Mouse (Mus musculus): ENCODE results near the gene Il2rb.

The Il2rb gene

DNA sequence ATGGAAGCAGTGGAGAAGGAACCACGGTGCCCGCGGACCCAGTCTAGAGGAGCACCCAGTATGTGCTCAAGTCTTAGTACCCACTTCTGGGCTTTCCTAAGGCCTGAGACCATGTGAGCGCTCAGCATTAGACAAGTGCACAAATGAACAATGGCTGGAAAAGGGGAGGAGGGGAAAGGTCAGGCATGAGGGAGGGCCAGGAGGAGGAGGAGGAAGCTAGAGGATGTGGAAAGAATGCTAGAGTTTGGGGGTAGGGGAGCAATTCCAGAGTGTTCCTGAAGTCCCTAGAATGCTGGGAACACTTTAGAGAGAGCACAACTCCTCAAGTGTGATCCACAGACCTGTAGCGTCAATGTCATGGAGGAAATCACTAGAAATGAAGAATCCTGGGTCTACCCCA, 29.1 kb upstream of the Il2rb start:
- in situ Hi-C loops (cut with MboI; ENCODE audit: low pct_unique_long_range_greater_than_20kb in 1 of 2, low sequenced_read_pairs in 2 of 2, unreplicated experiment in 1 of 2): no loop called here

DNA sequence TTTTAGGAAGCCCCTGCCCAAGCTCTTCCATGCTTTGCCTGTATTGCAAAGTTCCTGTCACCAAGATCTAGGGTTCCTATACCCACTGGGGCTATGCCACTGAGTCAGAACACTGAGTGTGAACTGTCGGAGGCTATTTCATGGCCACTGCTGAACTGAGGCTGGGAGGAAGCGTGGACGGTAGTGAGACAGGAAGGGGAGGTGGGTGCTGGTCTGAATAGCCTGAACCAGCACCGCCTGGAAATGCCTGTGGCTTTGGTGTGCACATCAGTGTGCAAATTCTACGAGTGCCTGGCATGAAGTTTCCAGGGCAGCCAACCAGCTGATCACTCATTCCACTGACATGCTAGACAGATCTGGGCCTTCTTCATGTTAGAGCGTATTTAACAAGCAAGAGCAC, 26.8 kb upstream of the Il2rb start:
- in situ Hi-C loops (cut with MboI; ENCODE audit: low pct_unique_long_range_greater_than_20kb in 1 of 2, low sequenced_read_pairs in 2 of 2, unreplicated experiment in 1 of 2): no loop called here

DNA sequence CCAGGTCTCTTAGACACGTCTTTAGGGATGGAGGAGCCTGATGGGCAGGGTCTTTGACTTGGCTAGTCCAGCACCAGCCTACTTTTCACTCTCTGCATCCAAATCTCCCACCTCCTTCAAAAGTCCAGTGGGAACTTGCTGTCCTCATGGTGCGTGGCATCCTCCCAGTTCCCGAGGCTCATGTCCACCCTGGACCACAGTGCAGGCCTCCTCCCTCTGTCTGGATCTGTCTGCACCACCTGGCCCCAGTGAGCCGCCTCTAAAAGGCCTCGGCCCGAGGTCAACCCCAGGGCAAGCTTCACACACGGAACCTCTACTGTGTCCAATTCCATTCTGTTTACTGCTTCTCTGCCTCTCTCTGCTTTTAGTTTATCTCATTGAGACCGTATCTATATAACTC, 26.3 kb upstream of the Il2rb start:
- in situ Hi-C loops (cut with MboI; ENCODE audit: low pct_unique_long_range_greater_than_20kb in 1 of 2, low sequenced_read_pairs in 2 of 2, unreplicated experiment in 1 of 2): no loop called here

- in situ Hi-C loops (cut with MboI; ENCODE audit: low pct_unique_long_range_greater_than_20kb in 1 of 2, low sequenced_read_pairs in 2 of 2, unreplicated experiment in 1 of 2): no loop called here
These were observed 25.1 kb upstream of the Il2rb start for GRCm38 (mm10) chr15:78520112-78520715.

DNA sequence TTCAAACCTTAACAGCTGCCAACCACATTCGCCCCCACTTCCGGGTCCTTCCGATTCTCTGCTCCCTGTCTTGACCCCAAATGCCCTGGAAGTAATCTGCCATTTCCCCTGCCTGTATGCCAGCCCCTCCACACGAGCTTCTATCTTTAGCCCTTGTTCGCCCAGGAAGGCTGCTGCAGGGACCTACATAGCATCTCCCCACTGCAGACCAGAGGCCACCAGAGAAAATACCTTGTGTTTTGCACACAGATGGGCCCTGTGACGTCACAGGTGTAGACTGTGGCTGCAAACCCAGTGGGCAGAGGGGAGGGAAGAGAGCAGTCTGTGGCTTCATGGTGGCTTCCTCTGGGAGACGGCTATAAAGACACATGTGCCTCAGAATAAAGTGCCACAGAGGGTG, 23.1 kb upstream of the Il2rb start:
- in situ Hi-C loops (cut with MboI; ENCODE audit: low pct_unique_long_range_greater_than_20kb in 1 of 2, low sequenced_read_pairs in 2 of 2, unreplicated experiment in 1 of 2): no loop called here

DNA sequence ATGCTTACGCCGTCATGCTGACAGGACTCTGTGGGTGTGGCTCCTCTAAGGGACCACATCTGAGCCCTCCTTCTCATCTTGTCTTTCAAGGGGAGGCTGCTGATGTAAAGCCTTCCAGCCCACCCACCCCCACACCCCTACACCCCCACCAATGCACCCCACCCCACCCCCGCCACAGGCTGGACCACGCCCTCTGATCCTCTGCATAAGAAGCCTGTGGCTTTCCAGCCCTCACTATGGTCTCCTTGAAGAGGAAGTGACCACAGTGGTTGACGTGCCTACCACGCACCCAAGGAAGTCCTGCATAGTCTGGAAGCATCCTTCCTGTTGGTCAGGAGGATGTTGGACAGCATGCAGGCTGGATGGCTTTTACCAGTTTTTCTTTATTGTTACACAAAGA, 20.7 kb upstream of the Il2rb start:
- in situ Hi-C loops (cut with MboI; ENCODE audit: low pct_unique_long_range_greater_than_20kb in 1 of 2, low sequenced_read_pairs in 2 of 2, unreplicated experiment in 1 of 2): no loop called here

GRCm38 (mm10) chr15:78514393-78515146, 19.5 kb upstream of the Il2rb start:
- in situ Hi-C loops (cut with MboI; ENCODE audit: low pct_unique_long_range_greater_than_20kb in 1 of 2, low sequenced_read_pairs in 2 of 2, unreplicated experiment in 1 of 2): no loop called here

- in situ Hi-C loops (cut with MboI; ENCODE audit: low pct_unique_long_range_greater_than_20kb in 1 of 2, low sequenced_read_pairs in 2 of 2, unreplicated experiment in 1 of 2): no loop called here
These were observed 17.9 kb upstream of the Il2rb start for GRCm38 (mm10) chr15:78513019-78513418.

DNA sequence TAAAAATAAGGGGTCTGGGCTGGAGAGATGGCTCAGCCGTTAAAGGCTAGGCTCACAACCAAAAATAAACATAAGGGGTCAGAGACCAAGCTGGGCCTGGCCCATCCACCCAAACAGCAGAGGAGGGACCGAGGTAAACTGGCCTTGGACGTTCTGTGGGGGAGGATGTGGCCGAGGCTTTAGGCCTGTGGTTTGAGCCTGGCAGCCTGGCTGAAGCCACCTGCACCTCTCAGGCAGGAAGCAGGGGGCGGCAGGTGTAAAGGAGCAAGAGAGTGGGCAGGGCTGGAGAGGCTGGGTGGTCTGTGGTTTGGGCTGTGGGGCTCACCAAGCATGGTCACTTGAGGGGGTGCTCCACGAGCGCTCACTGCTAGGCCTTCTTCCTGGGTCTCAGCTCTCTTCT, 16.9 kb upstream of the Il2rb start:
- in situ Hi-C loops (cut with MboI; ENCODE audit: low pct_unique_long_range_greater_than_20kb in 1 of 2, low sequenced_read_pairs in 2 of 2, unreplicated experiment in 1 of 2): no loop called here

- in situ Hi-C loops (cut with MboI; ENCODE audit: low pct_unique_long_range_greater_than_20kb in 1 of 2, low sequenced_read_pairs in 2 of 2, unreplicated experiment in 1 of 2): no loop called here
These were observed 15.7 kb upstream of the Il2rb start for GRCm38 (mm10) chr15:78510736-78511135.

- in situ Hi-C loops (cut with MboI; ENCODE audit: low pct_unique_long_range_greater_than_20kb in 1 of 2, low sequenced_read_pairs in 2 of 2, unreplicated experiment in 1 of 2): no loop called here
These were observed 15.1 kb upstream of the Il2rb start for GRCm38 (mm10) chr15:78510121-78510576.

- in situ Hi-C loops (cut with MboI; ENCODE audit: low pct_unique_long_range_greater_than_20kb in 1 of 2, low sequenced_read_pairs in 2 of 2, unreplicated experiment in 1 of 2): no loop called here
These were observed 14.3 kb upstream of the Il2rb start for GRCm38 (mm10) chr15:78509297-78509899.

DNA sequence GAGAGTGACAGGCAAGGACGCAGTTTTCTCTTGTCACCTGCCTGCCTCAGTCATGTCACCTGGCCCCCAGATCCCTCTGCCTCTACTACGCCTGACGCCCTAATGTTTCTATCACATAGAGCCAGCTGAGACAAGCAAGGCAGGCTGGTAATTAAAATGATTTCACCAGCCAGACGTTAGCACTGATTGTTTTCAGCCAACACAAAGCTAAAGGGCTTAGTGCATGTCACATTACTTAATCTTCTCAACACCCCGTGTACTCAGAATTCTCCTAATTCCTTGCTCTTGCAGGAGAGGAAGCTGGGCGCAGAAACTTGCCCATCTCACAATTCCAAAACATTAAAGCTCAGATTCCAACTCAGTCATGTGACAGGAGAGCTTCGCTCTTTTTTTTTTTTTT, 13.4 kb upstream of the Il2rb start:
- in situ Hi-C loops (cut with MboI; ENCODE audit: low pct_unique_long_range_greater_than_20kb in 1 of 2, low sequenced_read_pairs in 2 of 2, unreplicated experiment in 1 of 2): no loop called here

DNA sequence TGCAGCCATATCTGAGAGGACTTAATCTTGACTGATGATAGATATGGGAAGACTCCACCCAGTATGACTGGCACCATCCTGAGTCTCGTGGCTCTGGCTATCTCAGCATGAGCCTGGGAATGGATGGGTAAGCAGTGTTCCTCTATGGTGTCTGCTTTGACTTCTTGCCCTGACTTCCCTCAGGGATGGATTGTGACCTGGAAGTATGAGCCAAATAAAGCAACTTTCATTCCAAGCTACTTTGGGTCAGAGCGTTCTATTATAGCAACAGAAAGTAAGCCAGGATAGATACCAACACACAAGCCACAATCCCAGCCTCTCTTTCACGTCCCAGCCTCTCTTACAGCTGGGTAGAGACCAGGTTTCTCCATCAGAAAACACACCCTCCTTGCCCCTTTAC, 10.5 kb upstream of the Il2rb start:
- in situ Hi-C loops (cut with MboI; ENCODE audit: low pct_unique_long_range_greater_than_20kb in 1 of 2, low sequenced_read_pairs in 2 of 2, unreplicated experiment in 1 of 2): no loop called here

DNA sequence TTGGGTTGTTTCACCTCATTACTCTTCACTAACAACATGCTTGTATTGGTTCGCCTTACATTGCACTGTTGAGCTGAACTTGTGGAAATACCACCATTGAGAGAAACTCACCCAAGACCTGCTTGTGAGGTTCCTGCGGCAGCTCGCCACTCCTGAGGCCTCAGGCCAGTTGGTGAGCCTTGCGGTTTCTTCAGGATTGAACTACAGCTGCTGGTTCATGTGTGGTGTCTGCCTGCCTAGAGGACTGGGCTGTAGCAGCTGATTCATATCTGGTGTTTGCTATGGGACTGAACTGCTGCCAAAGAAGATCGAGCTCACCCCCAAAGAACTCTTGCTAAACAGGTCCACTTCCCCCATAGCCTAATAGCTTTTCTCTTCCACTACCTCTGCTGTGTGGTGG, 9.7 kb upstream of the Il2rb start:
- in situ Hi-C loops (cut with MboI; ENCODE audit: low pct_unique_long_range_greater_than_20kb in 1 of 2, low sequenced_read_pairs in 2 of 2, unreplicated experiment in 1 of 2): no loop called here

DNA sequence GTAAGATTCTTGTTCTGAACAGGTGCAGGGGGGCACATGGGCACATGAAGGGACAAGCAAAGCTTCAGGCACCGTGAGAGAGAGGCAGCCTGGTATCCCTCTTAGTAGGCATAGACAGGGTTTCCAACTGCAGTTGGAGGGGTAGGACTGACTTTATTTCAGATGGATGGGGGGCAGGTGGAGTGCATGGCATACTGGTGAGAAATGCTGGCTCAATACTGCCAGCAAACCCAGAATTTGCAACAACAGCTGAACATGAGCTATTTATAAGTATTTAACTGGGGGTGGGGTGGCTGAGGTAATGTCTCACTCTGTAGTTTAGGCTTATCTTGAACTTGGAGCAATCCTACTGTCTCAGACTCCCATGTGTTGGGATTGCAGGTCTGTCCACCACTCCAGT, 8.9 kb upstream of the Il2rb start:
- in situ Hi-C loops (cut with MboI; ENCODE audit: low pct_unique_long_range_greater_than_20kb in 1 of 2, low sequenced_read_pairs in 2 of 2, unreplicated experiment in 1 of 2): no loop called here

DNA sequence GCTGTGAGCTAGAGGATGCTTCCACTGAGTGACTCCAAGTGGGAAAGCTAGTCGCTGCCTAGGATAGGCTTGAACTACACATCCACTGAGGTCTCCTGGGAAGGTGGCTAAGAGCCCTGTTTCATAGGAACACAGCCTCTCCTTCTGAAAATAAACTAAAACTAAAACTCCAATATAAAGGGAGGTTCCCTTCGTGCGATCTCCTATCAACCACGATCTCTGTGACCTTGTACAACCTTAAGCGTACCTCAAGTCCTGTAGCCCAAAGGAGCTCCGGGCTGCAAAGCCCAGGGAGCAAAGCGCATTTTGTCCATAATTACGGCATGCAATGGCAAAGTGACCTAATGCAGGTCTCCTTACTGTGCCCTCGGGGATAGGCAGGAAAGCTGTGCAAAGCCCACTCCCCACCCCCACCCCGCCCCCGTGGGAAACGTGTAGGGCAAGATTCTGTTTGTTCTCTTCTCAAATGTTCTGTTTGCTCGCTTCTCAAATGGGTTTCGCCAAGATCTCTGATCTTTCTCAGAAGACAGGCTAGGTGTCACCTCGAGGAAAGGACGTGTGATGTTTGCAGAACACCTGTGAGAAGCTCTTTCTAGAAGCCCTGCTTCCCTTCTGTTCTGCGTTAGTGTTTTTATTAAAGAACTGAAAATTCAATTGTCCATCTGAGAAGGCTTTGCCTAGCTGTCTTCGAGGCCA, 7.5 kb upstream of the Il2rb start:
- in situ Hi-C loops (cut with MboI; ENCODE audit: low pct_unique_long_range_greater_than_20kb in 1 of 2, low sequenced_read_pairs in 2 of 2, unreplicated experiment in 1 of 2): no loop called here

DNA sequence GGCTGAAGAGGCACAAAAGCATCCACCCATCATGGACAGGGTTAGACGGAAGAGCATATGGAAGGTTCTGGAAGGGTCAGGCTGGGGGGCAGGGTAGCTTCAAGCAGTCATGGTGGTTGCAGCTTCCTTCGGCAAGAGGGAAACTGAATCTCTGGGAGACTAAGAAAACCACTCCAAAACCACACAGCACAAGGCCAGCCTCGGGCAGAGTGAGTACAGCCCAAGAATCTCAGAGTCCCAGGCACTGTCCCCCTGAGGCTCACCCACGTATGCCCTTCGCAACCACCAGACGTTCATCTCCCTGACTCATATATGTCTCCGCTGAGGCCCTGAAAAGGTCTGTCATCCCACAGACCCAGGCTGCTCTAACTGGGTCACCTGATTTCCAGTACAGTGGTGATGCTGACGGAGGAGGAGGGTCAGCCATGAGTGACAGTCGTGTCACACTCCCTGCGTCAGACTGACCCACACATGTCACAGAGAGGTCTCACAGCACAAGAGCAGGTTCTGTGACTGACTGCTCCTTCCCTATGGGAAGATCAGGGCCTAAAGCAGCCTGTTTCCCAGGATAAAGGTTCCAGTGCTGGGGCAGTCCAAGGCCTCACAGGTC, 1.6 kb downstream of the Il2rb start:
- in situ Hi-C loops (cut with MboI; ENCODE audit: low pct_unique_long_range_greater_than_20kb in 1 of 2, low sequenced_read_pairs in 2 of 2, unreplicated experiment in 1 of 2): no loop called here

- in situ Hi-C loops (cut with MboI; ENCODE audit: low pct_unique_long_range_greater_than_20kb in 1 of 2, low sequenced_read_pairs in 2 of 2, unreplicated experiment in 1 of 2): no loop called here
These were observed 3.8 kb downstream of the Il2rb start for GRCm38 (mm10) chr15:78491301-78491700.

Measured in mouse embryonic stem cell (cell line).